Mouse (Mus musculus): ENCODE data around the gene Cd2bp2. TPM values are rescaled to one million over a fixed set of nuclear protein-coding genes. Genes with fewer than 3 reads are reported as not detected.

The Cd2bp2 gene
- polyA plus RNA-seq, 1 experiment from 2014 or later = 17.4 TPM

DNA sequence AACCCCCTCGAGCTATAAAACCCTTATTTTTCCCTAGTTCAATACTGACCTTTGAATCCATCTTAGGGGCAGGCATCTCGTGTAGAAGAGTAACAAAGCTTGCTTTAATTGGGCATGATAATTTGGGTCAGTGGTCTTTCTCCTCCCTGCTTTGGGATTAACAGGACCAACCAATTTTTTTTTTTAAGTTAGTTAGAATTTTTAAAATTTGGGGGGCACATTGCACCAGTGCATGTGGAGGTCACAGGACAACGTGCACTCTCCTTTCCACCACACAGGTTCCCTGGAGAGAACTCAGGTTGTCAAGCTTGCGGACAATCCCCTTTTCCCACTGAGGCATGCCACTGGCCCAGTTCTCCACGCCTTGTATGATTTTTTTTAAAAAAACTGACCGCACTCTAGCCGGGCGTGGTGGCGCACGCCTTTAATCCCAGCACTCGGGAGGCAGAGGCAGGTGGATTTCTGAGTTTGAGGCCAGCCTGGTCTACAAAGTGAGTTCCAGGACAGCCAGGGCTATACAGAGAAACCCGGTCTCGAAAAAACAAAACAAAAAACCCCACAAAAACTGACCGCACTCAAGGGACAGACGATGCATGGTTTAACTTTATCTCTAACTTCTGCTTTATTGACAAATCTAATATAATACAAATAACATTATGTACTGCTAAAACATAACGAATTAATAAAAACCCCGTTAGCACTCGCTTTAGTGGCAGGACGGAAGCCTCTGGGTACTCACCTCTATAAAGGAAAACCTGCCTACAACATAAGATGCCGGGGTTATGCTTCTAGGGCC, 36.2 kb upstream of the Cd2bp2 start:
- peak overlapping the region; percentile 91 for H3K27ac ChIP-seq (ENCODE audit: low read length)
- WGBS (ENCODE audit: insufficient replicate concordance) = 4% methylated on average over 20 of the region's 20 CpGs
- no peaks in the 10 kb centered on the region for H3K9me3 ChIP-seq (replicated peaks; ENCODE audit: control insufficient read depth, low read length)
- H3K4me1 ChIP-seq (ENCODE audit: control insufficient read depth, low read depth, low read length) = peaks cover 30% of the 10 kb centered on the region
- H3K36me3 ChIP-seq (ENCODE audit: control insufficient read depth, insufficient read depth) = peaks cover 18% of the 10 kb centered on the region
- ATAC-seq (ENCODE audit: low read depth) = no peak
- no peaks in the 10 kb centered on the region for H3K27me3 ChIP-seq (ENCODE audit: control insufficient read depth, insufficient read depth, low read depth, low read length)
- peak overlapping the region; percentile 92 for H3K4me3 ChIP-seq (ENCODE audit: low read depth, low read length)
- peak overlapping the region; percentile 76 for H3K4me2 ChIP-seq (ENCODE audit: low read depth, low read length)
- H3K9ac ChIP-seq (ENCODE audit: low read depth, low read length) = peak overlapping the region; percentile 95

DNA sequence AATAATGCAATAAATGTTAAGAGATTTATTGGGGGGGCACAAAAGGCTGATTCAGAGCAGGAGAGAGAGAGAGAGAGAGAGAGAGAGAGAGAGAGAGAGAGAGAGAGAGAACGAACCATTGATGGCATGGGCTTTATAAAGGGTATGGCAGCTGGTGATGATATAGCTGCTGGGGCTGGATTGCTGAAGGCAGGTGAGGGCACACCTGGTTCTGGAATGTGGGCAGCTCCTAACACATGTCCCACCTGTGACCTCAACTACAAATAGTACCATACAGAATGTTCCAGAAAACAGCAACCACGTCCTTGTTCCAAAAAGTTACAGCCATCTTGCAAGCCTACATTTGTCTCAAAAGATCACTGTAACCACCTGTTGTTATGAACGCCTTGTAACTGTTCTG, 35.5 kb upstream of the Cd2bp2 start:
- H3K4me1 ChIP-seq (ENCODE audit: control insufficient read depth, low read depth, low read length) = peaks cover 34% of the 10 kb centered on the region
- peaks cover 15% of the 10 kb centered on the region for H3K36me3 ChIP-seq (ENCODE audit: control insufficient read depth, insufficient read depth)
- ATAC-seq (ENCODE audit: low read depth) = no peak
- no peaks in the 10 kb centered on the region for H3K27me3 ChIP-seq (ENCODE audit: control insufficient read depth, insufficient read depth, low read depth, low read length)
- H3K9me3 ChIP-seq (replicated peaks; ENCODE audit: control insufficient read depth, low read length) = no peaks in the 10 kb centered on the region
- peak overlapping the region; percentile 92 for H3K4me3 ChIP-seq (ENCODE audit: low read depth, low read length)
- no peak overlapping the region; the same call in 1 of the 2 replicates for H3K27ac ChIP-seq (ENCODE audit: low read length)
- 46% methylated on average over 3 of the region's 3 CpGs for WGBS (ENCODE audit: insufficient replicate concordance)
- H3K4me2 ChIP-seq (ENCODE audit: low read depth, low read length) = peak overlapping the region; percentile 76
- H3K9ac ChIP-seq (ENCODE audit: low read depth, low read length) = peak overlapping the region; percentile 95

GRCm38 (mm10) chr7:127228615-127229303, 32.9 kb upstream of the Cd2bp2 start:
- Histone ChIP-seq H3K27me3 (ENCODE audit: control insufficient read depth, insufficient read depth, low read depth, low read length) (no peaks in the 10 kb centered on the region), H3K9ac (ENCODE audit: low read depth, low read length) (no peak overlapping the region), H3K4me3 (ENCODE audit: low read depth, low read length) (no peak overlapping the region), H3K27ac (ENCODE audit: low read length) (peak overlapping the region; percentile 55), H3K9me3 (replicated peaks; ENCODE audit: control insufficient read depth, low read length) (no peaks in the 10 kb centered on the region), H3K4me2 (ENCODE audit: low read depth, low read length) (no peak overlapping the region), H3K36me3 (ENCODE audit: control insufficient read depth, insufficient read depth) (0 out of 2 replicates have a peak, but pooled peaks cover 2% of the 10 kb centered on the region), H3K4me1 (ENCODE audit: control insufficient read depth, low read depth, low read length) (peaks cover 56% of the 10 kb centered on the region)
- peak; percentile 17 for ATAC-seq (ENCODE audit: low read depth)
- 44% methylated on average over 4 of the region's 4 CpGs for WGBS (ENCODE audit: insufficient replicate concordance)

DNA sequence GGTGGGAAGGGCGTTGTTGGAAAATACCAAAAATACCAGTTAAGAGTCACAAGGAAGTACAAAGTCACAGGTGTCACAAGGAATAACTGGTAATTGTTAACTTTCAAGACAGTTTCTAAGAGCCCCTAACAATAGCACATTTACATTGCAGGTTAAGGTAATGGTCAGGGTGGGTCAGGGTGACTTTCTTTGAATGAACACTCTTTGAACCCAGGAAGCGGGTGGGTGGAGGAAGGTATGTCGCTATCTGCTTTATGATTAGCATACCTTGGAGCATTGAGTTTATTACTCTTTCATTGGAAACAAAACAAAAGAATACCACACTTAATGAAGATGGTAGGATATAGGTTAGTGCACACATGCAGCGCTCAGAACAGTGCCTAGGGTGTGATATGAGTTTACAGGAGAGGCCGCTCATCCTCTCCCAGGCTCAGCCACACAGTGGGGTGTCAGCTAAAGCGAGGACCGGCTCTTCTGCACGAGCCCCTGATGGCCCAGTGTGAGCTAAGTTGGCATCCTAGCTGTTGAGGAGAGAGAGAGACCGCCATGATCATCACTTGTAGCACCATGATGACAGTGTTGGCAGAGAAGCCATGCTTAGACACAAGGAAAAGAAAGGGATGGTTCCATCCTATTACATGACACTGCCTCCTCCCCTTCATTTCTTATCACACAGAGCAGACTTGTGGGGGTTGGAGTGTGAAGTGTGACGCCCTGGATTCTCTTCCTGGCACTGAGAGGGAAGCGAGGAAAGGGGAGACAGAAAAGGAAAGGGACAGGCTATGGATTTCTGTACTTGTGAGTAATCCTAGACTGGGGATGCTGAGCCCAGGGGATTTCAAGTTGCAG, 29.5 kb upstream of the Cd2bp2 start:
- H3K9me3 ChIP-seq (replicated peaks; ENCODE audit: control insufficient read depth, low read length) = no peaks in the 10 kb centered on the region
- WGBS (ENCODE audit: insufficient replicate concordance) = 52% methylated on average over 11 of the region's 11 CpGs
- H3K4me2 ChIP-seq (ENCODE audit: low read depth, low read length) = peak overlapping the region; percentile 60
- peak overlapping the region; percentile 21 for H3K4me3 ChIP-seq (ENCODE audit: low read depth, low read length)
- H3K4me1 ChIP-seq (ENCODE audit: control insufficient read depth, low read depth, low read length) = peaks cover 51% of the 10 kb centered on the region
- 0 out of 2 replicates have a peak, but pooled peaks cover 2% of the 10 kb centered on the region for H3K36me3 ChIP-seq (ENCODE audit: control insufficient read depth, insufficient read depth)
- peak overlapping the region; percentile 94 for H3K27ac ChIP-seq (ENCODE audit: low read length)
- ATAC-seq (ENCODE audit: low read depth) = peak; percentile 88
- H3K9ac ChIP-seq (ENCODE audit: low read depth, low read length) = peak overlapping the region; percentile 53
- H3K27me3 ChIP-seq (ENCODE audit: control insufficient read depth, insufficient read depth, low read depth, low read length) = no peaks in the 10 kb centered on the region

- Histone ChIP-seq H3K27ac (ENCODE audit: low read length) (peak overlapping the region; percentile 94), H3K4me1 (ENCODE audit: control insufficient read depth, low read depth, low read length) (peaks cover 51% of the 10 kb centered on the region), H3K4me2 (ENCODE audit: low read depth, low read length) (no peak overlapping the region), H3K27me3 (ENCODE audit: control insufficient read depth, insufficient read depth, low read depth, low read length) (no peaks in the 10 kb centered on the region), H3K9me3 (replicated peaks; ENCODE audit: control insufficient read depth, low read length) (no peaks in the 10 kb centered on the region), H3K9ac (ENCODE audit: low read depth, low read length) (no peak overlapping the region), H3K36me3 (ENCODE audit: control insufficient read depth, insufficient read depth) (0 out of 2 replicates have a peak, but pooled peaks cover 2% of the 10 kb centered on the region), H3K4me3 (ENCODE audit: low read depth, low read length) (no peak overlapping the region)
- no peak for ATAC-seq (ENCODE audit: low read depth)
- WGBS (ENCODE audit: insufficient replicate concordance) = 79% methylated on average over 6 of the region's 6 CpGs
These were observed 28.8 kb upstream of the Cd2bp2 start for GRCm38 (mm10) chr7:127224616-127225015.

- peak; percentile 74 for ATAC-seq (ENCODE audit: low read depth)
- Histone ChIP-seq H3K36me3 (ENCODE audit: control insufficient read depth, insufficient read depth) (no peaks in the 10 kb centered on the region), H3K4me1 (ENCODE audit: control insufficient read depth, low read depth, low read length) (peaks cover 57% of the 10 kb centered on the region), H3K27ac (ENCODE audit: low read length) (peak overlapping the region; percentile 94), H3K27me3 (ENCODE audit: control insufficient read depth, insufficient read depth, low read depth, low read length) (no peaks in the 10 kb centered on the region), H3K4me3 (ENCODE audit: low read depth, low read length) (no peak overlapping the region), H3K9me3 (replicated peaks; ENCODE audit: control insufficient read depth, low read length) (no peaks in the 10 kb centered on the region), H3K4me2 (ENCODE audit: low read depth, low read length) (peak overlapping the region; percentile 31), H3K9ac (ENCODE audit: low read depth, low read length) (peak overlapping the region; percentile 11)
- WGBS (ENCODE audit: insufficient replicate concordance) = 64% methylated on average over 6 of the region's 6 CpGs
These were observed 27.9 kb upstream of the Cd2bp2 start for GRCm38 (mm10) chr7:127223515-127224478.

DNA sequence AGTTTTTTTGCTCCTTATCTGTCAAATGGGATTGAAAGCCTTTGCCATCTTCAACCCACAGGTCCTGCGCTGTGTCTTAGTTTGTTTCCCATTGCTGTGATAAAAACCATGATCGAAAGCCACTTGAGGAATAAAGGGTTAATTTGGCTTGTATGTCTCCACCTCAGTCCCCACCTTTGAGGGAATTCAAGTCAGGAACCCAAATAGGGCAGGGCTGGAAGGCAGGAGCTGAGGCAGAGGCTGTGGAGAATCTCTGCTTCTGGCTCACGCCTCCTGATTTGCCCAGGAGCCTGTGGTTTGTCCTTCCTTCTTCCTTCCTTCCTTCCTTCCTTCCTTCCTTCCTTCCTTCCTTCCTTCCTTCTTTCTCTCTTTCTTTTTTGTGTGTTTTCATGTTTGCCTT, 27.3 kb upstream of the Cd2bp2 start:
- WGBS (ENCODE audit: insufficient replicate concordance) = 82% methylated on average over 3 of the region's 3 CpGs
- peaks cover 62% of the 10 kb centered on the region for H3K4me1 ChIP-seq (ENCODE audit: control insufficient read depth, low read depth, low read length)
- H3K27me3 ChIP-seq (ENCODE audit: control insufficient read depth, insufficient read depth, low read depth, low read length) = no peaks in the 10 kb centered on the region
- H3K27ac ChIP-seq (ENCODE audit: low read length) = peak overlapping the region; percentile 94
- H3K4me2 ChIP-seq (ENCODE audit: low read depth, low read length) = peak overlapping the region; percentile 31
- ATAC-seq (ENCODE audit: low read depth) = no peak
- peak overlapping the region; percentile 5 for H3K9ac ChIP-seq (ENCODE audit: low read depth, low read length)
- H3K36me3 ChIP-seq (ENCODE audit: control insufficient read depth, insufficient read depth) = no peaks in the 10 kb centered on the region
- H3K4me3 ChIP-seq (ENCODE audit: low read depth, low read length) = no peak overlapping the region
- no peaks in the 10 kb centered on the region for H3K9me3 ChIP-seq (replicated peaks; ENCODE audit: control insufficient read depth, low read length)

DNA sequence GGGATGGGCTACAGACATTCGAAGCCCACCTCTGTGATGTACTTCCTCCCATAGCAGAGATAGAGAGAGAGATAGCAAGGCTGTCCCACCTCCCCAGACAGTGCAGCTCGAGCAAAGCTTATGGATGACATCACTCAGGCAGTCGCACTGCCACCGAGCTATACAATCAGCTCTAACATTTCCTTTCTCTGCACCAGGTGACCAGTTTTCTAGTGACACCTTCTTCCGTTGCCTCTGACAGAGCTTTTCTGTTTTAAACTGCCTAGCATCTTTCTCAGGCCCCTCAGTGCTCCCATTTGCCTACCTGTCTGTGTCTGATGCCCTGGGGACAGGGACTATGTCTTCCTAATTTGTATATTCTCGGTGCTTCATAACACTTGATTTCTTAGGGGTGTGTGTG, 24.6 kb upstream of the Cd2bp2 start:
- no peak for ATAC-seq (ENCODE audit: low read depth)
- H3K4me3 ChIP-seq (ENCODE audit: low read depth, low read length) = no peak overlapping the region
- no peaks in the 10 kb centered on the region for H3K9me3 ChIP-seq (replicated peaks; ENCODE audit: control insufficient read depth, low read length)
- peaks cover 60% of the 10 kb centered on the region for H3K4me1 ChIP-seq (ENCODE audit: control insufficient read depth, low read depth, low read length)
- peak overlapping the region; percentile 18; the same call in 1 of the 2 replicates for H3K27ac ChIP-seq (ENCODE audit: low read length)
- H3K36me3 ChIP-seq (ENCODE audit: control insufficient read depth, insufficient read depth) = no peaks in the 10 kb centered on the region
- no peak overlapping the region for H3K4me2 ChIP-seq (ENCODE audit: low read depth, low read length)
- WGBS (ENCODE audit: insufficient replicate concordance) = 65% methylated on average over 6 of the region's 6 CpGs
- no peaks in the 10 kb centered on the region for H3K27me3 ChIP-seq (ENCODE audit: control insufficient read depth, insufficient read depth, low read depth, low read length)
- no peak overlapping the region for H3K9ac ChIP-seq (ENCODE audit: low read depth, low read length)
